Mouse (Mus musculus): ENCODE results near the gene Ctcf.

DNA sequence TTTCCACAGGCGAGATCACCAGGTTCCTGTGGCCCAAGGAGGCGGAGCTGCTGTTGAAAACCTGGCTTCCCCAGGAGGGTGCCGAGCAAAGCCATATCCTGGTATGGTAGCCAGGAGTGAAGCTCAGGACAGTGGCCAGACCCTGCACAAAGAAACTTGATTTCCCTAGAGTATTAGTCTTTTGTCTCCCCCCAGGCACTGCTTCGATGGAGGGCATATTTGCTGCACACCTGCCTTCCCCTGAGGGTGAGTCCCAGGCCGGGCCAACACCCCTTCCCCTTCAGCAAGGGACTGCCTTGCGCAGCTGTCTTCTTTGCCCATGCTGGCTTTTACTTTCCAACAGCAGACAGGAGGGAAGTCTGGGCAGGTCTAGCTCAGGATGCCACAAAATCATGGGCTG, 50.2 kb downstream of the Ctcf start:
- TF ChIP-seq CTCF (IDR thresholded peaks at IDR 0.05; ENCODE audit: low read depth, low read length) (no peak), POLR2A (IDR thresholded peaks at IDR 0.05; ENCODE audit: extremely low read depth, insufficient read depth, low read length) (no peak)
